Mouse (Mus musculus) activated CD4-positive, CD25-positive, alpha-beta regulatory T cell (primary cell): ENCODE results near the gene Mfsd1. TPM values are rescaled to one million over a fixed set of nuclear protein-coding genes. Genes with fewer than 3 reads are reported as not detected.

Experiments
- polyA plus RNA-seq, 2 experiments: library from polyadenylated mRNA; unstranded; fragments of 100-300 nt; shearing (Covaris generic); gene quantifications; one replicate each; pipeline ENCODE4 v1.2.1; 2017

Gene Mfsd1
- polyA plus RNA-seq, result 10 to 100 TPM; 59.2 to 94.8 TPM

GRCm38 (mm10) chr3:67582273-67583124, at the start of gene Mfsd1:
Gene Mfsd1 (plus strand): TSS chr3:67582741.

Other genes starting within 250 kb of the Mfsd1 start
- 1 to 10 TPM; 1.6 TPM for gene Mlf1, start 208.6 kb upstream of the Mfsd1 start, polyA plus RNA-seq
- gene Gm17402, start 207.6 kb upstream of the Mfsd1 start, polyA plus RNA-seq, result not detected
- 10 to 100 TPM; 39.1 to 44.9 TPM for gene Gfm1, start 152.6 kb upstream of the Mfsd1 start, polyA plus RNA-seq
- 10 to 100 TPM; 39.3 to 93.9 TPM for gene Lxn, start 118.8 kb upstream of the Mfsd1 start, polyA plus RNA-seq
- gene Rarres1, start 67.2 kb upstream of the Mfsd1 start, polyA plus RNA-seq, result under 1 TPM in 1 of 2 experiments, not detected in 1; 0.39 TPM